Mouse (Mus musculus) monocyte, adult 59 days (primary cell): ENCODE results near the gene Mfap4. TPM values are rescaled to one million over a fixed set of nuclear protein-coding genes. Genes with fewer than 3 reads are reported as not detected.

ENCODE experiments used
- total RNA-seq, 2 experiments: library from RNA; stranded (reverse); gene quantifications; one replicate each; pipeline ENCODE4 v1.2.4; 2023

Mfap4 gene
- total RNA-seq, result not detected

DNA sequence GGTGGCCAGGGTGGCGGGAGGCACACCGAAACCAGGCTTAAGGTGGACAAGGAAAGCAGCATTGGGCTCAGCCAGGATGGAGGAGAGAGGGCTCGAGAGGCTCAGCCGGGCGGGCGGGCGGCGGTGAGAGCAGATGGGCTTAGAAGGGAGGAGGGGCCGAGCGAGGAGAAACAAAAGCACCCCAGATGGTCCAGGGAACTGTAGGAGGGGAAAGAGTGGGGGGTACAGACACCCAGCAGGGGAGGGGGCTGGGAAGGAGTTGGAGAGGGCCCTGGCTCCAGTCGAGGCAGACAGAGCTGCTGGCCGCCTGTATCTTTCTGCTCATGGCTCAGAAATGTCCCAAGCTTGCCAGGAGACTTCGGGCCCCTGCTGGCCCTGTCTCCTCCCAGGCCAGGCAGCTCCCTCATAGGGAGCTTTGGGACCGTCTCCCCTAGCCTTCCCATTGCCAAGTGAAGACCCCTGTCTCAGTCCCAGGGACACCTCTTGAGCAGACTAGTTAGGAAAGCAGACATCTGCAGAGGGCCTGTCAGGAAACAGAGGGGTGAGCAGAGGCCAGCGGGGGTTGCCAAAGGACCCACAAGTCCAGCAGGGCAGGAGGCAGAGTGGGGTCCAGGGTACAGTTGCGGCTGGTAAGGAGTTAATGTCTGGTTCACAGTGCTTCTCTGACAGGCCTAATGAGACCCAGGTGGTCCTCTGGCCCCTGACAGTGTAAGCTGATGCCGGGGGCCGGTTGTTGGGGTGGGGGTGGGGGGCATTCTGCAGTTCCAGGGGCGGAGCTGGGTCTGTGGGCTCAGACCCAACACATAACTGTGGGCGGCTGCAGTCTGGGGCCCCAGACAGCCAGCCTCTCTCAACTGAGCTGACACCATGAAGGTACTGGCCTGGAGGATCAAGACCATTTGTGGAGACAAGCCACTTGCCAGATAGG, at the start of gene Mfap4:
Gene Mfap4, plus strand, starts transcription at position 819 of the 928 bp plus-strand sequence.

DNA sequence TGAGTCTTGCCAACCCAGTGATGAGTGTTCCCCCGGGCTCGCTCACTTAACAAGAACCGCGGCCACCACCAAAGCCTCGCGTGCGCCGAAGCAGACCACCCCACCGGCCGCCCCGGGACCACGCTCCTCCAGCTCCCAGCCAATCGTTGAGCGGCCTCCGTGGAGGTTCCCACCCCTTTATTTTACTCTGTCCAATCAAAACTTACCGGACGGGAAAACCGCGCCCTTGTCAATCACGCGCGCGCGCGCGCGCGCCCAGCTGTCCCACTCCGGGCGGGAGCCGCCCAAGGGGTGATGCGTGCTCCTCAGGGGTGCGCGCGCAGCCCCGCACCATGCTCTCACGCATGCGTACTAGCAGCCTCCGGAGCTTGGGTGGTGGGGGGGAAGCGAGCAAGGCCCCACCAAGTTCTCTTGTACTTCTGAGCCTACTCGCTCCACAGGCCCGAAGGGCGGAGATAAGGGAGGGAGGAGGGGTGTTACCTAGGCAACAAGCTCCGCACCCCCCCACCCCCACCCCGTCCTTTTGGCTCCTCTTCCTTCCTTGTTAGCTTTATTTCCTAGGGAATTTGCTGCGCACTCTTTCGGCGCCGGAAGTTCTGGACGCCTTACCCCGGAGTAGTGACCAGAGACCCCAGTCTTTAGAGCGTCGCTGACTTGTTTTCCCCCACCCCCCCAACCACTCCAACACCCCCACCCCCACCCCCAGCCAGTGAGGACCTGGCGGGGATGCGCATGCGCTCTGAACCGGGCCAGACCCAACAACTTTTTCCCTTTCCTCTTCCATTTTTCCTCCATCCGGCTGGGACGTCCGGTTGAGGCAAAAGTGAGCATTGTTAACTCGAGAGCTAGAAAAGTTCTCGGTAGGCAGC, 9.1 kb downstream of the Mfap4 start, which contains the start of gene Mapk7:
Gene Mapk7, minus strand, starts transcription at position 278 of the 869 bp plus-strand sequence.

DNA sequence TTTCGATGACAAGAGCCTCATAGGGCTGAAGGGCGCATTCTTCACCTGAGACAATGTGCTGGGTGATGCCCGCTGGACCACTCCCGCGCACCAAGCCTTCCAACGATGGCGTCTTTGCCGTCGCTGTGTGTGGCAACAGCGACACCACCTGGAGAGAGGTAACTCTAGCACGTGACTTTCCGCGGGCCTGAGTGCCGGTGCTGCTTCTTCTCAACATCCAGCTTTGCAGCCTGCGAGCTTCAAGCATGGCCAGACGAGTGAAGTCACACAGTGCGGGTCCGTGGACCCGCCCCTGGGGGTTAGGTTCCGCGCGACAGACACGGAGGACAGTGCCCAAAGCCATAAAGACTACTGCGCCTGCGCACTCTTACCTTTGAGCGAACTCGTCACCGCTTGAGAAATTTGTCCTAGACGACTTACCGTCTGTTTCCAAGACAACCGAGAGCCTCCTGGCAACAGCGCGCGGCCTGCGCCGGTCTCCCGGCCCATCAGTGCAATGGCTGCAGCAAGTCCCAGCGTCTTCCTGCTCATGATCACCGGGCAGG, 19.6 kb downstream of the Mfap4 start, which contains the start of gene B9d1:
Gene B9d1, plus strand, starts transcription at position 432 of the 545 bp plus-strand sequence.

Other genes starting within 250 kb of the Mfap4 start
- gene Aldh3a2, start 218.0 kb upstream of the Mfap4 start, total RNA-seq, result 10 to 100 TPM; 45.2 to 51.4 TPM
- gene Slc47a2, start 142.6 kb upstream of the Mfap4 start, total RNA-seq, result not detected
- gene Slc47a1, start 107.1 kb upstream of the Mfap4 start, total RNA-seq, result not detected
- not detected for gene Rnf112, start 31.3 kb upstream of the Mfap4 start, total RNA-seq
- 10 to 100 TPM; 58.4 to 60.5 TPM for gene Mapk7, start 9.0 kb downstream of the Mfap4 start, total RNA-seq
- not detected for gene B9d1, start 19.7 kb downstream of the Mfap4 start, total RNA-seq
- 1 to 10 TPM; 4.7 to 5.3 TPM for gene Epn2, start 94.3 kb downstream of the Mfap4 start, total RNA-seq
- 1 to 10 TPM; 2.8 to 4.5 TPM for gene Grap, start 167.8 kb downstream of the Mfap4 start, total RNA-seq
- under 1 TPM in 1 of 2 experiments, not detected in 1; 0.10 TPM for gene Fam83g, start 198.7 kb downstream of the Mfap4 start, total RNA-seq
- gene Slc5a10, start 235.4 kb downstream of the Mfap4 start, total RNA-seq, result not detected